Mouse (Mus musculus): ENCODE data around the gene Dnajc4. TPM values are rescaled to one million over a fixed set of nuclear protein-coding genes. Genes with fewer than 3 reads are reported as not detected.

Gene Dnajc4
- polyA plus RNA-seq, 1 experiment from 2014 or later: 11.8 TPM

DNA sequence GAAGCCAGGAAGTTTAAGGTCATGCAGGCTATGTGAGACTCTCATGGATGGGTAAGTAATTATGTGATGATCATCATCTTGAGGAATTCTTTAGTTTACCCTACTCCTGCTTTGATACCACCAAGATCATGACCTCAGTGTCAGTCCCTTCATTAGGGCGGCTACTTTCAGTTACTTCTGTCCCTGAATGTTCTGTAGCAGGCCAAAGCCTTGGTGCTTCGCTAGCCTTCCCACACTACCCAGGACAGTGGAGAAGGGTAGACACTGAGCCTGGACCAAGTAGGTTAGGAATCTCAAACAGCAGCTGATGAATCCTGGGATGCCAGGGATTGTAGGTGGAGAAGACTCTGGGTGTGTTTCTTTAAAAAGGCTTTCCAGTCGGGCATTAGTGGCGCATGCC lies 10.9 kb downstream of the Dnajc4 start:
- H3K4me1 ChIP-seq (replicated peaks): peaks cover 71% of the 10 kb centered on the region
- no peaks in the 10 kb centered on the region for H3K27me3 ChIP-seq
- peak overlapping the region; percentile 85 for H3K9ac ChIP-seq
- no peak for DNase-seq
- peak overlapping the region; percentile 80 for H3K4me3 ChIP-seq (replicated peaks)
- H3K9me3 ChIP-seq (replicated peaks): no peaks in the 10 kb centered on the region
- peaks cover 52% of the 10 kb centered on the region for H3K36me3 ChIP-seq
- 87% methylated on average over 4 of the region's 4 CpGs for WGBS (ENCODE audit: insufficient replicate concordance)
- peak overlapping the region; percentile 97 for H3K4me2 ChIP-seq
- no peak for ATAC-seq (ENCODE audit: low read depth)
- peak overlapping the region; percentile 86 for H3K27ac ChIP-seq

DNA sequence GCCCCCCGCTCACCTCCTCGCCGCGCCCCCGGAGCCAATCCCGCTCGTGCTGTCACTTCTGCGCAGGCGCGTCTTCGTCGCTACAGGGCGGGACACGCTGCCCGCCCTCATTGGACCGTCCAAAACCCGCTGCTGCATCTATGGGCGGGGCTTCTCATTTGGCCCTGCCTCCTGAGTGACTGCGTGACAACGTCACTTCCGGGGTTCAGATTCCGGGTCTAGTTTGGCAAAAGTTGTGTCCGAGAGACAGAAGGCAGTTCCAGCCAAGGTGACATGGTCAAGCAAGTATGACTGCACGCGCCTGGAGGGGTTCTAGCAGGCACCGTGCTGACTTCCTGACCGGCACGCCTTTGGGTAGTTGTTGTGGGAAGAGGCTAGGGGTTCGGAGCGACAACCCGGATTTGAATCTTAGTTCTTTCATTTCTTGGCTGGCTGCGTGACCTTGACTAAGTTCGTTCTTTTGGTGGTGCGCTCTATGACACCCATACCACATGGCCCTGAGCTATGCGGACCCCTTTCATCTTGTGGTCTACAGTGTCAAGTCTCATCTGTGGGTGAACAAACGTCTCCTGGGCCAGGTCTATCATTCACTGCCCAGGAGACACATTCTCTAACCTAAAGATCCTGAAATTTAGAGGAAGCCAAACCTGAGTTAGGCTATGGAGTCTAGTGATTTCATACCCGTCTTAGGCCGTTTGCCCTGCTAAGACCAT lies 11.8 kb downstream of the Dnajc4 start, which contains the start of gene Fkbp2:
Gene Fkbp2, minus strand, starts transcription at position 121 of the 713 bp plus-strand sequence.
- DNase-seq (peak; percentile 99), ATAC-seq (ENCODE audit: low read depth) (peak; percentile 81)
- Histone ChIP-seq H3K27me3 (no peaks in the 10 kb centered on the region), H3K4me2 (peak within 1 kb of the TSS; percentile 97), H3K27ac (peak within 1 kb of the TSS; percentile 89), H3K36me3 (peaks cover 52% of the 10 kb centered on the region), H3K9me3 (replicated peaks) (no peaks in the 10 kb centered on the region), H3K4me3 (replicated peaks) (peak within 1 kb of the TSS; percentile 80), H3K4me1 (replicated peaks) (peaks cover 71% of the 10 kb centered on the region), H3K9ac (peak within 1 kb of the TSS; percentile 85)
- under 1% methylated on average over 38 of the region's 38 CpGs for WGBS (ENCODE audit: insufficient replicate concordance)

- peaks cover 45% of the 10 kb centered on the region for H3K36me3 ChIP-seq
- WGBS (ENCODE audit: insufficient replicate concordance): under 1% methylated on average over 57 of the region's 59 CpGs
- DNase-seq: peak; percentile 98
- H3K27ac ChIP-seq: peak overlapping the region; percentile 89
- peaks cover 66% of the 10 kb centered on the region for H3K4me1 ChIP-seq (replicated peaks)
- H3K9ac ChIP-seq: peak overlapping the region; percentile 85
- H3K27me3 ChIP-seq: no peaks in the 10 kb centered on the region
- H3K9me3 ChIP-seq (replicated peaks): no peaks in the 10 kb centered on the region
- peak overlapping the region; percentile 97 for H3K4me2 ChIP-seq
- H3K4me3 ChIP-seq (replicated peaks): peak overlapping the region; percentile 80
- peak; percentile 84 for ATAC-seq (ENCODE audit: low read depth)
Measured at GRCm38 (mm10) chr19:6979486-6980380, 12.6 kb downstream of the Dnajc4 start.

- Histone ChIP-seq H3K9me3 (replicated peaks) (no peaks in the 10 kb centered on the region), H3K4me3 (replicated peaks) (peak overlapping the region; percentile 80), H3K27ac (peak overlapping the region; percentile 89), H3K27me3 (no peaks in the 10 kb centered on the region), H3K36me3 (peaks cover 43% of the 10 kb centered on the region), H3K9ac (peak overlapping the region; percentile 83), H3K4me2 (peak overlapping the region; percentile 97), H3K4me1 (replicated peaks) (peaks cover 70% of the 10 kb centered on the region)
- 3% methylated on average over 11 of the region's 11 CpGs for WGBS (ENCODE audit: insufficient replicate concordance)
- no peak for ATAC-seq (ENCODE audit: low read depth)
- peak; percentile 53 for DNase-seq
Measured at GRCm38 (mm10) chr19:6979001-6979479, 13.3 kb downstream of the Dnajc4 start.

GRCm38 (mm10) chr19:6978639-6978974 lies 13.8 kb downstream of the Dnajc4 start:
- peaks cover 39% of the 10 kb centered on the region for H3K36me3 ChIP-seq
- DNase-seq: no peak
- H3K4me2 ChIP-seq: peak overlapping the region; percentile 97
- 35% methylated on average over 3 of the region's 3 CpGs for WGBS (ENCODE audit: insufficient replicate concordance)
- H3K27ac ChIP-seq: peak overlapping the region; percentile 89
- H3K9me3 ChIP-seq (replicated peaks): no peaks in the 10 kb centered on the region
- H3K4me1 ChIP-seq (replicated peaks): peaks cover 75% of the 10 kb centered on the region
- H3K4me3 ChIP-seq (replicated peaks): peak overlapping the region; percentile 80
- no peak for ATAC-seq (ENCODE audit: low read depth)
- H3K27me3 ChIP-seq: no peaks in the 10 kb centered on the region
- peak overlapping the region; percentile 83 for H3K9ac ChIP-seq

- peak overlapping the region; percentile 97 for H3K4me2 ChIP-seq
Measured at GRCm38 (mm10) chr19:6977759-6978638, 14.4 kb downstream of the Dnajc4 start.

DNA sequence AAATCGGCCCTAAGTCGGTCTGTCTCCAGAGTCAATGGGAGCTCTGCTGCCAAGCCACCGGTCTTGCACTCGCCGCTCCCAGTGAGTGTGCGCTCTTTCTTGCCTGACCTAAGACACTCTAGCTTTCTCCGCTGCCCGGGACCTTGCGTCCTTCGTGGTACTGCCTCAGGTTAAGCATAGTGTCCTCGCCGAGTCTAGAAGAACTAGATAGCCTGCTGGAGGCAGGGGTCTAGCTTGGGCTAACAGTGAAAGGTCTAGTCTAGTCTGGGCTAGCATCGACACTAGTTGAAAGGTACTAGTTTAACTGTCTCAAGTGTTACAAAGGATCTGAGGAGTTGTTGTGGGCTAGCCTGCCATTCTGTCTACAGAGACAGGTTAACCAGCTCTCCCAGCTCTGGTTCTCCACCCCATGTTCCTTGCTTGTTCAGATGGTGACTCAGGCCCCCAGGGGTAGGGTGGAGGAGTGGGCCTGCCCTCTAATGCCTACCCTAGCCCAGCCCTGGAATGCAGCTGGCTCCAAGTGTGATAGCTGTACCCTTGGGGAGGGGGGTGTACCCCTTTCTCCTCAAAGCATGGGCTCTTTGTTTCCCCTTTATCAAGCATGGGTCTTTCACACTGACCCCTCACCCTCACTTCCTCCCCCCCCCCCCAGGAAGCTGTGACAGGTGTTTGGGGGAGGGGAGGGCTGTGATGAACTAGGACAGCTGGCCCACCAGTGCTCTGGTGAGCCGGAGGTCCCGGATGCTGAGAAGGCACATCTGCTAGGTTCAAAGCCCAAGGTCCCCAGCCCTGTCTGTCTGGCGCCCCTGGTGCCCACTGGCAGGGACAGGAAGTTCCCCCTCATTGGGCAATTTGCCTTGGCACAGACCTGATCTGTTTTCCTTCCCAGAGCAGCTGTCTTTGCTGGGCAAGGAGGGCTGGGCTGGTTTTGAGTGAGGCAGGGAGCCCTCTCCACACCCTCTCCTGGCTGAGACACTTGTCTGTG lies 16.5 kb downstream of the Dnajc4 start, which contains the start of gene Plcb3:
Gene Plcb3, minus strand, starts transcription at position 934 of the 985 bp plus-strand sequence.
- H3K27ac ChIP-seq: peak within 1 kb of the TSS; percentile 87
- no peak for DNase-seq
- peak within 1 kb of the TSS; percentile 97 for H3K4me2 ChIP-seq
- WGBS (ENCODE audit: insufficient replicate concordance): under 1% methylated on average over 16 of the region's 16 CpGs
- peak within 1 kb of the TSS; percentile 74 for H3K4me3 ChIP-seq (replicated peaks)
- no peak for ATAC-seq (ENCODE audit: low read depth)
- H3K9ac ChIP-seq: peak within 1 kb of the TSS; percentile 81
- H3K9me3 ChIP-seq (replicated peaks): no peaks in the 10 kb centered on the region
- H3K4me1 ChIP-seq (replicated peaks): peaks cover 79% of the 10 kb centered on the region
- no peaks in the 10 kb centered on the region for H3K27me3 ChIP-seq
- peaks cover 25% of the 10 kb centered on the region for H3K36me3 ChIP-seq

More at GRCm38 (mm10) chr19:6977759-6978638, 14.4 kb downstream of the Dnajc4 start:
- H3K27ac ChIP-seq: peak overlapping the region; percentile 89
- ATAC-seq (ENCODE audit: low read depth): no peak
- no peaks in the 10 kb centered on the region for H3K9me3 ChIP-seq (replicated peaks)
- peaks cover 35% of the 10 kb centered on the region for H3K36me3 ChIP-seq
- peaks cover 79% of the 10 kb centered on the region for H3K4me1 ChIP-seq (replicated peaks)
- peak overlapping the region; percentile 80 for H3K4me3 ChIP-seq (replicated peaks)
- peak overlapping the region; percentile 83 for H3K9ac ChIP-seq
- H3K27me3 ChIP-seq: no peaks in the 10 kb centered on the region
- 71% methylated on average over 13 of the region's 13 CpGs for WGBS (ENCODE audit: insufficient replicate concordance)
- DNase-seq: no peak

DNA sequence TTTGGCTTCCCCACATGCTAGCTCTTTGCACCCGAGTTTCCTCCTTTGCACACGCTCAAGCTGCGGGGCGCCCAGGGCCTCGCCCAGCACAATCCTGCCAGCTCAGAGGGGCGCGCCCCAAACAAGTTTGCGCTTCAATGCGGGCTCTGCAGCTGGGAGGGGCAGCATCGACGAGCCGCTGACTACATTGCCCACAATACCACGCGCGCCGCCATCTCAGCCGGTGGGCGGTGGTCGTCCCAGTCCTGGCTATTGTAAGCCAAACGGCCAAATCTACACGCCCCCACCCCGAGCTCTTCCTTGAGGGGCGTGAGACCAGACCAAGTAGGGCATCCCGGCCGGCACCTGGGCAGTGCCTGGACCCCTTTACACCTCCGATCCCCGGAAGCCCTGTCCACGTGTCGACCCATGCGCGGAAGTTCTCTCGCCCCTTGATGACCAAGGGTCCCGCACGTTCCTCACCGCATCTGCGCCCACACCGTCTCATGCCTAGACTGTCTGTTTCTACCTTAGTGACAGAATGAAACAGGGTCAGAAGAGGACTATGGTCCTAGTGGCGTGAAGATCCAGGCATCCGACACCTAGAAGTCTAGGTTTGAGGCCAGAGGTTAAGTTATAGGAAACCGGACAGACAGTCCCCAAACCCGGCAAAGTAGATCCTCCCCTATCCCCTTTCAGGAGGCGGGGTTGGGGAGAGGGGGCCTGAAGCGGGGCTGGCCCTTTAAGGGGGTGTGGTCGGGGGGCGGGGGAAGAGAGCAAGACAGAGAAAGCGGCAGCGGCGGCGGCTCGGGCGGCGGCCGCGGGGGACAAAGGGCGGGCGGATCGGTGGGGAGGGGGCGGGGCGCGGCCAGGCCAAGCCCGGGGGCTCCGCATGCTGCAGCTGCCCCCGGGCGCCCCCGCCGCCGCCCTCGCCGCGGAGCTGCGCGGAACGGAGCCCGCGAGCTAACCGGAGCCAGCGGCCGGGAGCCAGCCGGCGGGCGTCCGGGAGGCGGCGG lies 17.9 kb downstream of the Dnajc4 start, which contains the start of gene Ppp1r14b:
Gene Ppp1r14b, plus strand, starts transcription at position 758 of the 995 bp plus-strand sequence.
- WGBS (ENCODE audit: insufficient replicate concordance): under 1% methylated on average over 67 of the region's 84 CpGs
- peak within 1 kb of the TSS; percentile 87 for H3K27ac ChIP-seq
- no peaks in the 10 kb centered on the region for H3K9me3 ChIP-seq (replicated peaks)
- H3K4me2 ChIP-seq: peak within 1 kb of the TSS; percentile 82
- DNase-seq (peak; percentile 84), ATAC-seq (ENCODE audit: low read depth) (peak; percentile 69)
- peaks cover 90% of the 10 kb centered on the region for H3K4me1 ChIP-seq (replicated peaks)
- no peaks in the 10 kb centered on the region for H3K27me3 ChIP-seq
- peak within 1 kb of the TSS; percentile 81 for H3K9ac ChIP-seq
- H3K4me3 ChIP-seq (replicated peaks): peak within 1 kb of the TSS; percentile 74
- H3K36me3 ChIP-seq: peaks cover 25% of the 10 kb centered on the region
